Mouse (Mus musculus) thymus, adult 2 months (tissue): ENCODE measurements around the gene Cenpf.

ENCODE experiments used
- CTCF ChIP-seq: fragments of 200-500 bp; IDR thresholded peaks from 2 replicates; pipeline ENCODE4 v1.5.1; 2012; ENCODE audit warnings: mild to moderate bottlenecking, control low read depth, low read length, moderate library complexity, borderline replicate concordance; ENCODE audit not compliant: control insufficient read depth, poor library complexity, insufficient read depth; ENCODE audit errors: extremely low read depth
- POLR2A ChIP-seq: fragments of 200-500 bp; IDR thresholded peaks from 2 replicates; pipeline ENCODE4 v1.6.1; 2012; ENCODE audit warnings: mild to moderate bottlenecking, low read length, control low read depth, moderate library complexity; ENCODE audit not compliant: control insufficient read depth, poor library complexity, insufficient read depth; ENCODE audit errors: extremely low read depth

GRCm38 (mm10) chr1:189707419-189707818 is 19.5 kb upstream of the Cenpf start:
- TF ChIP-seq CTCF, result no peak
- TF ChIP-seq POLR2A, result no peak
